Mouse (Mus musculus): ENCODE measurements around the gene Poc1b.

The Poc1b gene

DNA sequence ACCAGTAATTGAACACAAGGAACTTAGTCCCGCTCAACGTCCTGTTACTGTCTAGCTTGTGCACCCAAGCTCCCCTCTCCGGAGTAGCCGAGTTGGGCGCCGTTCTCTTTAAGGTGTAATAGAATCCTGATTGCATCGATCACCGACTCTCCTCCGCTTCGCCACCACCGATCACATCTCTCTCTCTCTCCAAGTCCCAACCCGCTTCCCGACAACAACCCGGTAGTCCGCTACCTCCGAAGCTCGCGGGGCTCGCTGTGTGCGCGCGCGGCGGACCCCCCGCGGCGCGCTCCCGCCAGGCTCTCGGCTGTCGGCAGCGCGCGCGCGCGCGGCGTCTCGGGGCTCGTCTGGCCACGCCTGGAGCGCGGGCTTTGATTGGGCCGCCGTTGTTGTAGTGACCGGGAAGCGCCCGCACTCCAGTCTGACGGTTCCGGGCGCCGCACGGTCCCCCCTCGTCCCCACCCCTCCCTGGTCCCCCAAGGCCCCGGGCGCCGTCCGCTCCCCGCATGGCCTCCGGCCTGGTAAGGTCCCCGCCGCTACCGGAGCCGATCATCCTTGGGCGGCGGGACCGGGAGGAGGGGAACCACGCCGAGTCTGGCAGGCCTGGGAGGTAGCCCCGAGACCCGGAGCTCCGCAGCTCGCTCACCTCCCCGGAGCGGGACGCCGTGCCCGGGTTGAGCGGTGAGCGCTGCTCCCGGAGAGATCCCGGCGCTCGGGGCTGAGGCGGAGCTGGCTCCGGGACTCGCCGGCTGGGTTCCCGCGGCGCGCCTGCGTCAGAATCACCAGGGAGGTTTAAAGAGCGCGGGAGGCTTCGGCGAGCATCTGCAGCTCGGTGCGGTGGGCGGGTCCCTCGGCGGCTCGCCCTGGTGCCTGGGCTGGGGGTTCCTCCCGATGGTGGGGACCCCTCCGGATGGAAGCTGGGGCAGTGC, at the start of gene Poc1b:
Gene Poc1b (plus strand): TSS at position 334 of the 929 bp plus-strand sequence.
- peak; percentile 88 for DNase-seq (ENCODE audit: low spot score)

DNA sequence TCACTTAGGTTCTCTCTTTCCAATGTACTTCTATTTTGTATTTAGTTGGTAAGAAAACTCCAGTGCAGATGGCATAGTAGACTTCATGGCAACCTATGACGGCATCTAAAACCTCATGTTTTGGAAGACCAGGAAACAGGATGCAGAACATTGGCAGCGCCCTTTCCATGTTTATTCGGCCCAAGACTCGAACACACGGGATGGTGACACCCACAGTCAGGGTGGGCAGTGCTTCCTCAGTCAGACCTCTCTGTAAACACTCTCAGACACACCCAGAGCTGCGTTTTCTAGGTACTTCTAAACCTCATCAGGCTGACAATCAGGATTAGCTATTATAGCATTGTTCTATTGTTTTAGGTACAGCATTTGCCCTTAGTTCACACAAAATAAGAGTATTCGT, 46.2 kb upstream of the Poc1b start:
- no peak for DNase-seq (ENCODE audit: low spot score)

DNA sequence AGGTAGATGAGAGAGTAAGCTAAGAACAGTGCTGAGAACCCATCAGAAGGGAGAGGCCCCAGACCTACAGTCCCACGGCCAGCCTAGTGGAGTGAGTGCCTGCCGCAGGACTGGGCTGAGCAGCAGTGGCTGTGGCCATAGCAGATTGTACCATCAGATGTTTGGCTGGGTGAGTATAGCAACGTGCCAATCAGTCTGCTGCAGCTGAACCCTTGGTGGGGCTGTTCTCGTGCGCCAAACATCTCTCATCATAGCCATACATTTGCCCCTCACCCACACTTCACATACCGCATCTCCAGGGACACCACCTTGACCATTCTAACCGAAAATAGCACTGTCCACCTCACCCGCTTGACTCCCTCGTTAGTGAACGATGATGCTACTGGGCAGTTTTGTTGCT, 45.4 kb upstream of the Poc1b start:
- no peak for DNase-seq (ENCODE audit: low spot score)

DNA sequence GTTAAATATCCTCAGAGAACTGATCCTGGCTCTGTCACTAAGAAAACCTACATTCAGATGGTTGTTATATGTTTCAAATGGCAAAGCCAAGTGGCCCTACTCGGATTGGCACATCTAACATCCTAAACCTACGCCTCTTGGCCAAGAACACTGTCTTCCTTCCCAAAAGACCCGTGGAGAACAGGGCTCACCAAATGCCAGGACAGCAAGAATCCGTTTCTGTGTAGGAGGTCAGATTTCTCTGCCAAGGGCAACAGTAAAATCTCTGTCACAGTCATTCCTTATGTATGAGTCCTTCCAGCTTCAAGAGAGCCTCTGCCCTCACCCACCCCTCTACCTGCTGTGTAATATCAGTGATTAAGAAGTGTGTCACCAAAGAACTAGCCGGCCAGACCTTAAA, 44.3 kb upstream of the Poc1b start:
- DNase-seq (ENCODE audit: low spot score): no peak

DNA sequence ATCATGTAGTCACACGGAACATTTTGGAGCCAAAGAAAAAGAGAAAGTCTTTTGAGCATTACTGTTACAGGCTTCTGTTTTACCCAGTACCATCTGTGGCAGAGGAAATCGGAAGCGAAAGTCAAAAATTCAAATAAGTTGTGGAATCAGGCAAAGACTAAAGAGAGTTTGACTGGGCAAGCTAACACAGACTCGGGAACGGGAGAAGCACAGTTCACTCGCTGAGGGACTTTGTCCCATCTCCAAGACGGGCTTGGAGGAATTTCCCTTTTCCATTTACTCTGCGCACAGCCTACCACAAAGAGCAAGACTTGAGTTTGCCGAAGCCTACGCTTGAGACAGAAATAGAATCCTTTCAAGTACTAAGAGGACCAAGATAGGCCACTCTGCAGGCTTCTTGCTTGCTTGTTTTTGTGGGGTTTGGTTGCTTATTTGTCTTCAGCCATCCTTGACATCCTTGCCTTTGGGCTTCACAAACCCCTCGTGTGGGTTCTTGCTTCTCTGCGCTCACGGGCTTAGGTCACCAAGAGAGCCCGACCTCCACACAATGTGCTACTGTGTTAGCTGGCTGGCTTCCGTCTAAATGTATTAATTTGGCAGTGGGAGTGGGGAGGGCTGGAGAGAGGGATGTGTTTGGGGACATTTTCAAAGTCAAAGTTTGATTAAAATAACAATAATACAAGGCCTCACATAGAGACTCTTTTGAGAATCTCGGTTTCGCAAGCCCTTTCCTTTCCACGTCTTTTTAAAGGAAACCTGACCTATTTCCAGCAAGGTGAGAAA, 30.5 kb upstream of the Poc1b start:
- no peak for DNase-seq (ENCODE audit: low spot score)

DNA sequence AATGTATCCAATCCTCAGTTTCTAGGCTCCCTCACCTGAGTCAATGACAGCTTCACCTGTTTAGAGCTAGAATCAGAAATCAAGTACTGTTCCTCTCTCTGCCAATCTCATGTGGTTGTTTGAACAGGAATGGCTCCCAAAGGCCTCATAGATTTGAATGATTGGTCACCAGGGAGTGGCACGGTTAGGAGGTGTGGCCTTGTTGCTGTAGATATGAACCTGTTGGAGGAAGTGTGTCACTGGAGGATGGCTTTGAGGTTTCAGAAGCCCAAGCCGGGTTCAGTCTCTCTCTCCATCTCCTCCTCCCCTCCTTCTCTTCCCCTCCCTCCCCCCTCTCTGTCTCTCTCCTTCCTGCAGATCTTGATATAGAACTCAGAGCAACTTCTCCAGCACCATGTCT, 28.2 kb upstream of the Poc1b start:
- no peak for DNase-seq (ENCODE audit: low spot score)

DNA sequence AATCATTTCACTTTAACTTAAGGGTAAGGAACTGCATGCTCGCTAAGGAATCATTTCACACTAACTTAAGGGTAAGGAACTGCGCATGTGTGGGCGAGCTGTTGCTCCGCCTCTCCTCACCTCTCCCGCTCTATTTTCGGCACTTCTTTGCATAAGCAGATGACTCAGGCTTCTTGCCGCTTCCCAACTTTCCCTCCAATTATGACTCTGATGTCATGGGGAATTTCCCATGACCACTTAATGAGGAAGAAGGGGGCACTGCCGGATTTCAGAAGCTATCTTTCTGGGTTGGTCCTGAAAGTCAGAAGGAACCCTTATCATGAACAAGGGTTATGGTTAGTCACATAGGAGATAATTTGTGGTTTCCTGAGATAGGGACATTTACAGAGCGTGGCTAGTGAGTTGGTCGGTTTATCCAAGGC, 25.3 kb upstream of the Poc1b start:
- peak; percentile 71 for DNase-seq (ENCODE audit: low spot score)

DNA sequence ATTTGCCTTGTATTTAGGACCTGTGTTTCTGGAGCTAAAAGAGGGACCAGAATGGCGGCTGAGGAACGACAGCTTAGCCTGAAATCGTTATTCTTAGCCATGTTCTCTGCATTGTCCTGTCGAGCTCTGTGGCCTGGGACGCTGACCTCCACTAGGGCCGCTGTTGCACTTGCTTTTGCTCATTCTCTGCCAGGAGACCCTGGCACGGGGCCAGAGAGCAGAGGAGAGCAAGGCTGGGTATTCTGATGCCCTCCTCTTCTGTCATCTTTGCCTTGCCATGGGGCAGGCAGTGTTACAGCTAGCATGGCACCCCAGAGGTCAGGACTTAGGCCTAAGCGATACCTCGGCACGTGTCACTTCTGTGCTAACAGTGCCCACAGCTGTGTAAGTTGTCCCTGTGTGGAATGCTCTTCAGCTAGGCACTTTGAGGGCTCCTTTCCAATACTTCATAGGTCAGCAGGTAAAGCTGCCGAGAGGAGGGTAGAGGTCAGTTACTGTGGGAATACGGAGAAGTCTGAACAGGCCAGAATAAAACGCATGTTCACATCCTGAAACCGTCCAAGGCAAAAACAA, 23.3 kb upstream of the Poc1b start:
- peak; percentile 69 for DNase-seq (ENCODE audit: low spot score)

DNA sequence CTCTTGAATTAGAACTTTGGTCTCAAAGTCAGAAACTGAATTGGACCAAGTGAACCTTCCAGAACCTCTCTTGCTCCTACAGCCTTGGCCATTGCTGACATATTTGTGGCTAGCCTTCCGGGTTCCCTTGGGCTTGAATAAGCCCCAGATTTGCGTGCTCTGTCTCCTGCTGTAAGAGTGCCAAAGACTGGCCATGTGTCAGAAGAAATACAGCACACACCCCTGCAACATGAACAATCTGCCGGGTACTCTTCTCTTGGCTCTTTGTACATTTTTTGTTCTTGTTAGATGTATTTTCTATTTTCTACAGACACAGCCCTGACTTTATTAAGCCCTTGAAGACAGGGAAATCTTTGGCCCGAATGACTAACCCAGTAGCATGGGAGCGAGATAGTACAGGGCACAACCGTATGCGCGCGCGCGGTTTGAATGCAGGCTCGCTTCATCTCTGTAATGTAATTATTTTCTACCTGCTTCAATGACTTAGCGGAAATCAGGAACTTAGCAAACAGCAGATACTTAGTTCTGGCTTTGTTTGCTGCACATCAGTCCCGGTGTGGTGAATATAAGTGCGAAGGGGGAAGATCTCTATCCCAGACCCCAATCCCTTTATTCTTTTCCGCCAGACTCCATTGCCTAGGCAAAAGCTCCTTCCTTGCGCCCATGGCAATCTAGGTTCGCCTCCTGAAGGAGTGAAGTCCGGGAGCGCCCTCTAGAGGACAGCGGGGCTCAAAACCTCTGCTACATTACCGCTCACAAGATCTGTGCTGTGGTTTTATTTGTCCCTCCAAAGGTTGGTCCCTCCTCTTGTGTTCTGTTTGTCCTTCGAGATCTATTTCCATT, 22.2 kb upstream of the Poc1b start:
- DNase-seq (ENCODE audit: low spot score): peak; percentile 86

DNA sequence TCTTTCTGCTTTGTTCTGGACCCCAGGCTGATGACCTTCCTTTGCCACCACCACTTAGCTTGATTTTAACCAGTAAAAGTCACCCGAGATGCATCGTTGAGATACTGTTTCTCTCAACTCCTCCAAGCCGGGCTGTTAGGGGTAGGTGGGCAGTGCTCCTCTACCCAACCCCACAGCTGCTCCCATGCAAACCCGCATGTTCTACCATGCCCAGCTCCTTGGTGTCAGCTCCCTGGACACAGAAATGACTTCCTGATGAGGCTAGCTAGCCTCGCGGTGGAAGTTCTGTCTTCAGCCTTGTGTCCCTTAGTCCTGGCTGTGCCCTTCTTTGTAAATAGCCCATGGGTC, 21.6 kb upstream of the Poc1b start:
- DNase-seq (ENCODE audit: low spot score): no peak

DNA sequence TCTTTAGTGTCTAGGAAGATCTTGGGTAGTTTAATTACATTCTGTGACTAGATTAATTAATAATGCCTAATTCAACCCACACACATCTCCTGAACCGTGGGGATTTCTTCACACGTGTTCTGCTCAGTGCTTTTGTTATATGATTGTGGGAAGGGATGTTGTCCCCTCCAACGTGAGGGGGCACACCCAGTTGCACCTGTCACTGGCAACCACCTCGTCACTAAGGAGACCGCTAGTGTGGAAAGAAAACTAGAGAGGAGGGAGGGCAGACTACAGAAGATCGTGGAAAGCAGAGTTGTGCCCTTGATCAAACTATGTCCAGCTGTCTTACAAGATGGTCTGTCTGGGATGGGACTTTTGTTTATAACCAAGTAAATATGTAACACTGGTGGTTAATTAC, 20.8 kb upstream of the Poc1b start:
- DNase-seq (ENCODE audit: low spot score): no peak

DNA sequence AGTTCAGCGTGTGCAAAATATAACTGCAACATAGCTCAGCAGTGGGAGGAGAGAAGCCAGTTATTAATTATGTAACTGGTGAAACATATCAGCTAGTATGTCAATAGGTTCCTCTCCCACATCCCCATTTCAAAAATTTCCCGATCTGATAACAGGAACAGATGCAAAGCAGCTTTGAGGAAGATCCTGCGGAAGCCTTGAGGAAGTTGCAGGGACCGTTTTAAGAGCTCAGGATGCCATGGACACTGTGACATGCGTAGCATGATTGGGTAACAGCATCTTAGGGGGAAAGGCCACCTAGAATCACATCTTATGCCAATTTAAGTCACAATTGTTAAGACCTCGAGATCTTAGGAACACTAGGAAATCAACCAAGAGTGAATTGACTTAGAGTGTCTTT, 16.9 kb upstream of the Poc1b start:
- DNase-seq (ENCODE audit: low spot score): no peak

DNA sequence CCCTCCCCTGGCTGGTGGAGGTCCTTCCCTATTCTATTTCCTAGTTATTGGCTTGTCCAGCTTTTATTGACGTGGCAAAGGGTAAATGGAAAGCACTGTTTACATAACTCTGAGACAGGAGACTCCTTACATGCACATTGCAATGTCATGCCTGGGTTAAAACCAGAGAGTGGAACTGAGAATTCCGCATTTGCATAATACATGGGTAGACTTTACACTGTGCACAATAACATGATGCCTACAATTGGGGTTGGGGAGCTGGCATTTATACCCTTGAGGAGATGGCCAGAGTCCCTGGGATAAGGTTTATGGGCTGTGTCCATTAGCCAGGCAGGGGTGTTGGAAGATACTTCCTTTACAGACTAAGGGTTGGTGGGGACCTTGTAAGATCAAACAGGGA, 13.5 kb upstream of the Poc1b start:
- no peak for DNase-seq (ENCODE audit: low spot score)

DNA sequence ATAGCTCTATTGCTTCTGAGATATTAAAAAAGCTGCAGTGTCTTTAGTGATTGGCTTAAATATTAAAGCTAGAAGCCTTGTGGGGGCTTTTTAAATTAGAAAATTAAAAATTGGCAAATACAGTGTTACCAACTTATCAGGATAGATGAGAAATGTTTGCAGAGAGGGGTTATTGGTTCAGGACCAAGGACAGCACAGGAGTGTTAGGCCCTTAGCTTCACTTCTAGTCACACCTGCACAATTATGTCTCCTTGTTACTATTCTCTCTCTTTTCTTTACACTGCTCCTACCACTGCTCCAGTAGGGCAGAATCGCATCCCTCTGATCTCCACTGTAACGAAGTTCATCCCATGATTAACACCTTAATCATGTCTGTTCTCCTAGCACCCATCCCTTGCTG, 11.7 kb upstream of the Poc1b start:
- DNase-seq (ENCODE audit: low spot score): no peak

DNA sequence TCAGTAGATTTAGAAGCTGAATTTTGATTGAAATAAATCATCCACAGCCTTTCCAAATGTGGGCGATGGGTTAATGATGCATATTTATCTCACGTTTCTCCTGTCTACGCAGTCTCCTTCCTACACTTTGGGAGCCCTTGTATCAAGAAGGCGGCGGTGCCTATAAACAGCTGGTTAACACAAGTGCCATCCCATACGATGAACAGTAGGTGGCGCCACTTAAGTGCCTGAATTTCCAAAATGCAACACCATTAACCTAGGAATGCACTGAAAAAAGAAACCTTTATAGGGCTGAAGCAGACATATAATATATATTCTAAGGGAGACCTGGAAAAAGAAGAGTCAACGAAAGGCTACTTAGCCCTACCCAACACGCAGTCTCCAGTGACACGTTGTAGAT, 9.5 kb upstream of the Poc1b start:
- DNase-seq (ENCODE audit: low spot score): no peak

DNA sequence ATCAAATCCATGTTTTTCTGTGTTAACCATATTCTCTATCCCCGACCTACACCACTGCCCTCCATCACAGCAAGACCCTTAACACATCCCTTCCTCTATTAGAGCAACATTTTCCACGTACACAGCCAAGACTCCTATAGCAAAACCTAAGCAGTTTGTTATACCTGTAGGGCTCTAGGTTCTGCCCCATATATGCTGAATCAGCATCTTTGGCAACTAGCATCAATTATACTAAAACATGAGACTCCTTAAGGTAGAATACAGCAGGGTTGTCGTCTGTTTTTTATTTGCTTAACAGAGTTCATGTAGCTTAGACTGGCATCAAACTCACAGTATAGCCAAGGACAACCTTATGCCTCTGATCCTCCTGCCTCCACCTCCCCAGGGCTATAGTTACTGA, 1.3 kb upstream of the Poc1b start:
- DNase-seq (ENCODE audit: low spot score): no peak

DNA sequence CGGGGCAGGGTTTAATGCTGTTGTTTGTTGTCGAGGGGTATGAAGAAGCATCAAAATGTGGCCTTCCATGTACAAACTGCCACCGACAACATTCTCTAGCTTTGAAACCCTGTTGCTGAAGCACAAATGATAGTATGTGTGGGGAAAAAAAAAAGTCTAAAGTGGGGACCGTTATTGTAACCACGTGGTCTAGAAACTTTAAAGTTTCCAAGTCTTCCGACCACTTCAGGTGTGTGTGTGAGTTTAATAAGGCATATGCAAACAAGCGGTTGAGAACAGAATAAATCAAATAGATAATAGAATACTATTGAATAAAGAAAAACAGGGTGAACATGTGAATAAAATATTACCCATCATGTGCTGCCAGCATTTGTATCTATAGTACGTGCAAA, 529 bp upstream of the Poc1b start:
- DNase-seq (ENCODE audit: low spot score): no peak

DNA sequence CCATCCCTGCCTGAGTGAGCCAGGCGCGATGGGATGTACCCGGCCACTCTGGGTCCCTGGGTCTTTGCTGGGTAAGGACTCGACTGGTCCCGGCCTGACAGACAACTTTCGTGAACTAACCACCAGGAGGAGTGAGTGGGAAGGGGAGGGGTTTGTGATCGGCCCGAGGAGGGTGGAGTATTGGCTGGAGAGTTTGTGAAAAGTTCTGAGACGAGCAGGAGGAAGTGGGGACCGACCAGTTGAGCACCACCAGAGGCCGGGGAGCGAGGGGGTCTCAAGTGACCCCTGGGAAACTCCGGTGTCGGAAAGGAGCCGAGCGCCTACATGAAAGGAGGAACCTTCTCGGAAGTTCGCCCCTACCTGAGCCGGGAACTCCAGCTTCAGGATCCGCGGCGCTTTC, 1.1 kb downstream of the Poc1b start, which contains the start of gene Galnt4:
Gene Galnt4 (plus strand): TSS at position 196 of the 400 bp plus-strand sequence.
- DNase-seq (ENCODE audit: low spot score): peak; percentile 71

DNA sequence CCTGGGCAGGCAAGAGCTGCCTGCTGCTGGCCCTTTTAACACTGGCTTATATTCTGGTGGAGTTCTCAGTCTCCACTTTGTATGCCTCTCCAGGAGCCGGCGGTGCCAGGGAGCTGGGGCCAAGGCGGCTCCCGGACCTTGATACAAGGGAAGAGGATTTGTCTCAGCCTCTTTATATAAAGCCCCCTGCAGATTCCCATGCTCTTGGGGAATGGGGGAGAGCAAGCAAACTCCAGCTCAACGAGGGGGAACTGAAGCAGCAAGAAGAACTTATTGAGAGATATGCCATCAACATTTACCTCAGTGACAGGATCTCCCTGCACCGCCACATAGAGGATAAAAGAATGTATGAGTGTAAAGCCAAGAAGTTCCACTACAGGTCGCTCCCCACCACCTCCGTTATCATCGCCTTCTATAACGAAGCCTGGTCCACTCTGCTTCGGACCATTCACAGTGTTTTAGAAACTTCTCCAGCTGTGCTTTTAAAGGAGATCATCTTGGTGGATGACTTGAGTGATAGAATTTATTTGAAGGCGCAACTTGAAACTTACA, 1.7 kb downstream of the Poc1b start:
- no peak for DNase-seq (ENCODE audit: low spot score)

DNA sequence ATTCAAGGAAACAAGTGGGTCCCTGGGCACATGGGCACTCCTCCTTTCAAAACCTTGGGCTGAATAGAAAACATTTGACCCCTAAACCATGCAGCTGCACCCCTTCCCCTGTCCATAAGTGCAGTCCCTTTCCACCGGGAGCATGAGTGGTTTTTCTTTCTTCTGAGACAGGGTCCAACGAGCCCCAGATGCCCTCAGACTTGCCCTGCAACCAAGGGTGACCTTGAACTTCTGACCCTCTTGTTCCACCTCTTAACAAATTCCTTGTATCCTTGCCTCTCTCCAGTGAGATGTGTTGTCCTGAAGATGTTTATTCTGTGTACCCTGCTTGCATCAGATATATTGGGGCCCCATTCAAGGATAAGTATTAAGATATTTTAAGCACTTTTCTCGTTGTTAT, 6.7 kb downstream of the Poc1b start:
- no peak for DNase-seq (ENCODE audit: low spot score)

DNA sequence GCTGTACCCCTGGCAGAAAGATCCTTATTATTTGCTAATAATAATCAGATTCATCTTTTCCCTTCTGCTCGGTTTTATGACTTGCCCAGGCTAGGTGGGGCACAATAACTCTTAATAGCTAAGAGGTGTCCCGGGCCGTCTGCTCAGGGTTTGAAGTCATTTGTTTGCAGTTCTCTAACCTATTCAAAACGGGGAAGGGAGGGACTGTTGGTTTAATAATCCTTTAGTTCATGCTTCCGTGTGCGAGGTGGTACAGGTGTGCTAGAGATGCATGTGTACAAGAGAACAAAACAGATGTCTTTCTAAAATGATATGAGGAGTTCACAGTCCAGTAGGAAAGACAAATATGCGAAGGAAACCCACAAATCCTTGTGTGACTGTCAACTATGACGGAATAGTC, 7.5 kb downstream of the Poc1b start:
- no peak for DNase-seq (ENCODE audit: low spot score)
